Mouse (Mus musculus) testis, adult 2 months (tissue): ENCODE measurements at regions not wholly inside any gene's neighbourhood (a gene's known extent, or its start where the extent isn't known, plus 50 kb on each side); places are given as distances from the start of the nearest gene placed in this dataset.

Experiments
- H3K27ac ChIP-seq: fragments of 200-500 bp; 2 replicates; pipeline ENCODE4 v1.5.1; 2012; ENCODE audit warnings: low read depth, low read length; ENCODE audit not compliant: control insufficient read depth, insufficient read depth
- H3K27me3 ChIP-seq: fragments of 200-500 bp; 2 replicates; pipeline ENCODE4 v1.6.1; 2012; ENCODE audit warnings: mild to moderate bottlenecking, low read length, moderate library complexity; ENCODE audit not compliant: control insufficient read depth, insufficient read depth
- H3K36me3 ChIP-seq: fragments of 200-500 bp; 2 replicates; pipeline ENCODE4 v1.6.1; 2012; ENCODE audit warnings: mild to moderate bottlenecking, low read length; ENCODE audit not compliant: control insufficient read depth, insufficient read depth
- H3K4me1 ChIP-seq: fragments of 200-500 bp; 2 replicates; pipeline ENCODE4 v1.6.1; 2012; ENCODE audit warnings: low read length; ENCODE audit not compliant: control insufficient read depth, insufficient read depth
- H3K4me3 ChIP-seq: fragments of 200-500 bp; 2 replicates; pipeline ENCODE4 v1.5.1; 2012; ENCODE audit warnings: low read depth, mild to moderate bottlenecking, low read length, moderate library complexity, mixed read lengths; ENCODE audit not compliant: control insufficient read depth
- CTCF ChIP-seq: fragments of 200-500 bp; IDR thresholded peaks from 2 replicates; pipeline ENCODE4 v1.5.1; 2012; ENCODE audit warnings: low read depth, mild to moderate bottlenecking, inconsistent platforms, low read length, moderate library complexity; ENCODE audit not compliant: control insufficient read depth, insufficient read depth, insufficient replicate concordance
- POLR2A ChIP-seq: fragments of 200-500 bp; IDR thresholded peaks from 2 replicates; pipeline ENCODE4 v1.6.1; 2012; ENCODE audit warnings: low read depth, mild to moderate bottlenecking, inconsistent platforms, low read length, moderate library complexity; ENCODE audit not compliant: control insufficient read depth

DNA sequence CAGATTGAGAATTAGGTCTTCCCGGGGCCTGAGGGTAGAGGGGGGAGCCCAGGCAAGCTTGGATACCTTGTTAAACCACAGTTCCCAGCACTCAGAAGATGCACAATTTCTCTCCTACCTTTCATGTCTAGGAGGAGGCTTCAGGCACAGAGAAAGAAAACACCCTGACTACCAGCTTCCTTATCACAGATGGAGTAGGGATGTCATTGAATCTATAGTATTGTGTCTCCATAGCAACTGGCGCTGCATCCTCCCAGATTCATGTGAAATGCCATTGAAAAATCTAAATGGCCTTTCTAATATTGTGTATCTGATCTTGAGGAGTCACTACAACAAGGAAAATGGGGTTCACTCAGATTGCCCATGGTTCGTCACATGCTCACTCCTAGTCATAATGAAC is 88.8 kb upstream of the Zkscan2 start:
- Histone ChIP-seq H3K27ac (no peak overlapping the region), H3K4me3 (no peak overlapping the region), H3K36me3 (no peaks in the 10 kb centered on the region), H3K27me3 (no peaks in the 10 kb centered on the region), H3K4me1 (no peaks in the 10 kb centered on the region; the same call in 1 of the 2 replicates)
- TF ChIP-seq CTCF (no peak), POLR2A (no peak)

DNA sequence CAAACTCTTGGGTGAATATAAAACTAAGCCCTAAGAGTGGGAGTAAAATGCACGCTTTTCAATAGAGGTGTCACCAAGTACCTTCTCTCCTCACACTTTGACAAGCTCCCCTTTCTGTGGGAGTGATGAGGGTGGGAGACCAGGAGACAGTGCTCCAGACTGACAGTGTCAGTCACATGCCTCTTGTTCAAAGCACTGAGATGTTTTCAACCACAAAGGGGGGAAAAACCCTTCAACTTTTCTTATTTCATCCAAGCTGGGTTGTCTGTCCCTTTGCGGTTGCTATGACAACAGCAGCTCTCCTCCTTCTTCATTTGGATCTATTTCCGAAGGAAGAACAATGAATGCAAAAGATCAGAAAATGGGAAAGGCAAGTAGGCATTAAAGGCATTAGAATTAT is 73.5 kb upstream of the Zkscan2 start:
- H3K4me3 ChIP-seq = no peak overlapping the region
- H3K27me3 ChIP-seq = no peaks in the 10 kb centered on the region
- H3K4me1 ChIP-seq = no peaks in the 10 kb centered on the region
- TF ChIP-seq POLR2A = no peak
- TF ChIP-seq CTCF = no peak
- H3K36me3 ChIP-seq = no peaks in the 10 kb centered on the region
- no peak overlapping the region for H3K27ac ChIP-seq

DNA sequence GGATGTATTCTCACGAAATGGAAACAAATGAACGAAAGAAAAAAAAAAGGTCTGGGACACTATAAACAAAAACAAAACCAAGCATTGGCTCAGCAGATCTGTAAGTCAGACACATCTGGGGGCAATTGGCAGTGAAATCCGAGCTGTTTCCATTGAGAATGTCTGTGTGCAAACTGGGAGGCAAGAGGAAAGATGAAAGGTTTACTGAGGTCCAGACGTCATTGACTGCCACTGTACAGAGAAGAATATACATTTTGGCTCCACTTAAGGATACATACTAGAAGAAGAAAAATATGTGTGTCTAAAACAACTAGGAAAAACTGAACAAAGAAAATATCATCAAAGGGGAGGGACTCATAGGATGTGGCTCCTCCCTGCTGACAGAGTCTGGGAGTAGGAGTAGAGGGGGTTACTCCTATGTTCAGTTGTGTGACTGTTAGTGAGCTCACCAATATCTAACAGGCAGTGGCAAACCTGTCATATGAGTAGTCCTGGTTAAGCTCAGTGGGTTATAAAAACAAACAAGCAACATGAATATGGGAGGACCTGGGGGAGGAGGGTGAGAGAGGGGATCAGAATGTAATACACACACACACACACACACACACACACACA is 72.2 kb upstream of the Zkscan2 start:
- Histone ChIP-seq H3K4me1 (no peaks in the 10 kb centered on the region), H3K36me3 (no peaks in the 10 kb centered on the region), H3K27ac (no peak overlapping the region), H3K27me3 (no peaks in the 10 kb centered on the region), H3K4me3 (no peak overlapping the region)
- no peak for TF ChIP-seq POLR2A
- TF ChIP-seq CTCF = no peak

DNA sequence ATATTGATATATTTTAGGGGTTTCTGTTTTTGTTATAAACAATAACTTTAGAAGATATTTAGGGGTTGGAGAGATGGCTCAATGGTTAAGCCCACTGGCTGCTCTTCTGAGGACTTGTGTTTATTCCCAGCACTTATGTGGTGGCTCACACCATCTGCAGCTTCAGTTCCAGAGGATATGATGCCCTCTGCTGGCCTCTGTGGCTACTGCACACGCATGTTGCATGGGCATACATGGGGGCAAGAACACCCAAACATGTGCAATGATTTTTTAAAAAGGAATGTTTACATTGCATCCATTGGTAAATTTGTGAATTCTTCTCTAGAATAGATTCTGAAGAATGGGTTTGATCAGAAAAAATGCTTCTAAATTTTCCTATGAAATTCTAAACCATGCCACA is 66.0 kb upstream of the Zkscan2 start:
- TF ChIP-seq CTCF = peak; percentile 44; the same call in 1 of the 2 replicates
- TF ChIP-seq POLR2A = no peak
- Histone ChIP-seq H3K36me3 (no peaks in the 10 kb centered on the region), H3K27me3 (no peaks in the 10 kb centered on the region), H3K4me1 (no peaks in the 10 kb centered on the region), H3K4me3 (no peak overlapping the region), H3K27ac (no peak overlapping the region)

DNA sequence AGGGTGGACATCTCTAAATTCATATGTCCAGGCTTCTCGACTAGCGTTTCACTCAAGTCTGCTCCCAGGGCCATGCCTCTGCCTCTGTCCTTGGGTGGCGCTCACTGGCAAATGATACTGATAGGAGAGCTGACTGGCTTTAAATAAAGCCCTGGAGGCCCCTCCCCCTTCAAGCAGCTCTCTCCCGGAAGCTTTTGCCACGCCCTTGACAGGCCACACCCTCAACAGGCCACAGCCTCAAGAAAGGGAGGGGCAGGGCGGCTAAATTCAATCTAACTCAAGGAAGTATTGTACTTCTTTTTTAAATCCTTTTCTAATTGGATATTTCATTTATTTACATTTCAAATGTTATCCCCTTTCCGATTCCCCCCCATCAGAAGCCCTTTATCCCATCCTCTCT is 59.3 kb upstream of the Zkscan2 start:
- no peak overlapping the region for H3K4me3 ChIP-seq
- H3K27me3 ChIP-seq = no peaks in the 10 kb centered on the region
- no peak overlapping the region for H3K27ac ChIP-seq
- no peak for TF ChIP-seq POLR2A
- no peak for TF ChIP-seq CTCF
- H3K4me1 ChIP-seq = peaks cover 6% of the 10 kb centered on the region; the same call in 1 of the 2 replicates
- H3K36me3 ChIP-seq = no peaks in the 10 kb centered on the region
